Mouse (Mus musculus) lung, embryonic 16.5 days (tissue): ENCODE results near the gene Xntrpc. TPM values are rescaled to one million over a fixed set of nuclear protein-coding genes. Genes with fewer than 3 reads are reported as not detected.

Source experiments
- ATAC-seq: fragments of 200-750 bp; cut with Nextera tagmentation; 2 replicates; pipeline ENCODE4 v1.8.0; 2017; ENCODE audit warnings: low read depth, mild to moderate bottlenecking, moderate library complexity
- H3K27ac ChIP-seq: fragments of 300-500 bp; sonication (generic); 2 replicates; pipeline ENCODE4 v1.5.1; 2014; ENCODE audit warnings: mild to moderate bottlenecking, control low read depth, low read length
- H3K27me3 ChIP-seq: fragments of 300-500 bp; sonication (generic); 2 replicates; pipeline ENCODE4 v1.6.1; 2014; ENCODE audit warnings: low read depth, low read length, mixed read lengths; ENCODE audit not compliant: control insufficient read depth, insufficient read depth
- H3K36me3 ChIP-seq: fragments of 300-500 bp; sonication (generic); 2 replicates; pipeline ENCODE4 v1.6.1; 2014; ENCODE audit warnings: low read length; ENCODE audit not compliant: control insufficient read depth, insufficient read depth
- H3K4me1 ChIP-seq: fragments of 300-500 bp; sonication (generic); replicated peaks from 2 replicates; pipeline ENCODE4 v1.6.1; 2014; ENCODE audit warnings: low read length, mixed read lengths; ENCODE audit not compliant: control insufficient read depth, insufficient read depth
- H3K4me2 ChIP-seq: fragments of 300-500 bp; sonication (generic); 2 replicates; pipeline ENCODE4 v1.6.1; 2014; ENCODE audit warnings: low read depth, low read length, control low read depth
- H3K4me3 ChIP-seq: fragments of 300-500 bp; sonication (generic); 2 replicates; pipeline ENCODE4 v1.5.1; 2014; ENCODE audit warnings: mild to moderate bottlenecking, low read length, control low read depth
- H3K9ac ChIP-seq: fragments of 300-500 bp; sonication (generic); 2 replicates; pipeline ENCODE4 v1.6.1; 2014; ENCODE audit warnings: low read length, control low read depth
- H3K9me3 ChIP-seq: fragments of 300-500 bp; sonication (generic); 2 replicates; pipeline ENCODE4 v1.6.1; 2016; ENCODE audit warnings: low read length; ENCODE audit not compliant: control insufficient read depth
- WGBS: fragments of 180-500 bp; shearing (Covaris S2); extraction: QIAGEN DNeasy Blood & Tissue Kit; methylation state at CpG from one replicate; pipeline ENCODE4 v1.1.7; 2014; 5-methylcytosine and 5-hydroxymethylcytosine counted together
- polyA plus RNA-seq: library from polyadenylated mRNA; unstranded; fragments of >200 nt; fragmentation: Nextera tagmentation; extraction: Ambion mirVana; gene quantifications from 2 replicates; pipeline ENCODE4 v1.2.1, GENCODE M21; 2015

Gene Xntrpc
- polyA plus RNA-seq, 1 experiment from 2014 or later = 1.2 TPM

- 81% methylated on average over 7 of the region's 7 CpGs for WGBS
- no peak overlapping the region for H3K4me3 ChIP-seq
- no peaks in the 10 kb centered on the region for H3K4me1 ChIP-seq
- H3K4me2 ChIP-seq = no peak overlapping the region
- H3K9ac ChIP-seq = no peak overlapping the region
- H3K36me3 ChIP-seq = peaks cover 39% of the 10 kb centered on the region
- no peak overlapping the region for H3K27ac ChIP-seq
- no peaks in the 10 kb centered on the region for H3K9me3 ChIP-seq
- no peak for ATAC-seq
- H3K27me3 ChIP-seq = no peaks in the 10 kb centered on the region
Observed at GRCm38 (mm10) chr7:102076714-102077296, 11.3 kb downstream of the Xntrpc start.

- Histone ChIP-seq H3K4me3 (no peak overlapping the region), H3K4me2 (no peak overlapping the region), H3K9ac (no peak overlapping the region), H3K9me3 (no peaks in the 10 kb centered on the region), H3K4me1 (no peaks in the 10 kb centered on the region), H3K27ac (no peak overlapping the region), H3K36me3 (peaks cover 42% of the 10 kb centered on the region), H3K27me3 (no peaks in the 10 kb centered on the region)
- 73% methylated on average over 7 of the region's 7 CpGs for WGBS
- ATAC-seq = no peak
Observed at GRCm38 (mm10) chr7:102078517-102078916, 13.0 kb downstream of the Xntrpc start.

GRCm38 (mm10) chr7:102080311-102080710 is 14.8 kb downstream of the Xntrpc start:
- WGBS = 76% methylated on average over 8 of the region's 8 CpGs

GRCm38 (mm10) chr7:102081784-102082183 is 16.3 kb downstream of the Xntrpc start:
- Histone ChIP-seq H3K27ac (no peak overlapping the region), H3K4me1 (no peaks in the 10 kb centered on the region), H3K4me2 (no peak overlapping the region), H3K9me3 (no peaks in the 10 kb centered on the region), H3K27me3 (no peaks in the 10 kb centered on the region), H3K9ac (no peak overlapping the region), H3K36me3 (peaks cover 32% of the 10 kb centered on the region), H3K4me3 (no peak overlapping the region)
- ATAC-seq = no peak
- 93% methylated on average over 5 of the region's 5 CpGs for WGBS

More at GRCm38 (mm10) chr7:102080311-102080710, 14.8 kb downstream of the Xntrpc start:
- ATAC-seq = no peak
- H3K27ac ChIP-seq = no peak overlapping the region
- H3K4me2 ChIP-seq = no peak overlapping the region
- H3K9ac ChIP-seq = no peak overlapping the region
- H3K9me3 ChIP-seq = no peaks in the 10 kb centered on the region
- no peaks in the 10 kb centered on the region for H3K4me1 ChIP-seq
- no peak overlapping the region for H3K4me3 ChIP-seq
- H3K36me3 ChIP-seq = peaks cover 40% of the 10 kb centered on the region
- no peaks in the 10 kb centered on the region for H3K27me3 ChIP-seq

GRCm38 (mm10) chr7:102082816-102083215 is 17.3 kb downstream of the Xntrpc start, which contains the start of gene Trpc2:
TSS of gene Trpc2 (plus strand) at chr7:102083116.
- Histone ChIP-seq H3K4me2 (no peak within 1 kb of the TSS), H3K4me3 (no peak within 1 kb of the TSS), H3K27ac (no peak within 1 kb of the TSS), H3K9me3 (no peaks in the 10 kb centered on the region), H3K27me3 (no peaks in the 10 kb centered on the region), H3K9ac (no peak within 1 kb of the TSS), H3K4me1 (no peaks in the 10 kb centered on the region), H3K36me3 (peaks cover 27% of the 10 kb centered on the region)
- no peak for ATAC-seq
- WGBS = 87% methylated on average over 5 of the region's 5 CpGs

- no peak overlapping the region for H3K4me2 ChIP-seq
Observed at GRCm38 (mm10) chr7:102084041-102084696, 18.7 kb downstream of the Xntrpc start.

DNA sequence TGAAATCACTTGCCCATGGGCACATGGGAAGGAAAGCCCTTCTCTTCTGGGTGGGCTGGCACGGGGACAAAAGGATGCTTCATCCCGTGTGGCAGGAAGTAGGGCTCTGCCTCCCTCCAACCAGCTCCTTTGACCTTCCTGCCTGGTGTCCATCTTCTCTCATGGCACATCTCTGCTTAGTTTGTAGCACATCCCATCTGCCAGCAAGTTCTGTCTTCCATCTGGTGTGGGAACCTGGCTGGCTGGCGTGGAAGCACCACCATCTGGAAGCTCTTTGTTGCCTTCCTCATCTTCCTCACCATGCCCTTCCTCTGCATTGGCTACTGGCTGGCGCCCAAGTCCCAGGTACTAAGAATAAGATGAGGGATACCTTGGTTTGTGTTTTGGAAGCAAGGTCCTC is 21.8 kb downstream of the Xntrpc start:
- WGBS = 82% methylated on average over 4 of the region's 4 CpGs
- no peaks in the 10 kb centered on the region for H3K27me3 ChIP-seq
- peaks cover 9% of the 10 kb centered on the region for H3K36me3 ChIP-seq
- no peak for ATAC-seq
- no peaks in the 10 kb centered on the region for H3K4me1 ChIP-seq
- no peak overlapping the region for H3K9ac ChIP-seq
- no peak overlapping the region for H3K27ac ChIP-seq
- no peak overlapping the region for H3K4me2 ChIP-seq
- H3K4me3 ChIP-seq = no peak overlapping the region
- no peaks in the 10 kb centered on the region for H3K9me3 ChIP-seq

More at GRCm38 (mm10) chr7:102084041-102084696, 18.7 kb downstream of the Xntrpc start:
- 82% methylated on average over 26 of the region's 26 CpGs for WGBS
- ATAC-seq = no peak
- no peak overlapping the region for H3K27ac ChIP-seq
- no peaks in the 10 kb centered on the region for H3K27me3 ChIP-seq
- H3K36me3 ChIP-seq = peaks cover 20% of the 10 kb centered on the region
- H3K4me1 ChIP-seq = no peaks in the 10 kb centered on the region
- no peak overlapping the region for H3K4me3 ChIP-seq
- no peaks in the 10 kb centered on the region for H3K9me3 ChIP-seq
- H3K9ac ChIP-seq = no peak overlapping the region

- Histone ChIP-seq H3K9ac (peak overlapping the region; percentile 58), H3K27ac (no peak overlapping the region), H3K36me3 (no peaks in the 10 kb centered on the region), H3K4me2 (peak overlapping the region; percentile 57), H3K9me3 (no peaks in the 10 kb centered on the region), H3K4me1 (peaks cover 17% of the 10 kb centered on the region), H3K4me3 (peak overlapping the region; percentile 40), H3K27me3 (no peaks in the 10 kb centered on the region)
- ATAC-seq = peak; percentile 80
- WGBS = 4% methylated on average over 30 of the region's 30 CpGs
Observed at GRCm38 (mm10) chr7:102099760-102100661, 34.5 kb downstream of the Xntrpc start.

- peaks cover 17% of the 10 kb centered on the region for H3K4me1 ChIP-seq
- no peaks in the 10 kb centered on the region for H3K27me3 ChIP-seq
- no peaks in the 10 kb centered on the region for H3K36me3 ChIP-seq
- H3K9me3 ChIP-seq = no peaks in the 10 kb centered on the region
- no peak for ATAC-seq
- no peak overlapping the region for H3K4me2 ChIP-seq
- 60% methylated on average over 5 of the region's 5 CpGs for WGBS
- no peak overlapping the region for H3K9ac ChIP-seq
- no peak overlapping the region for H3K27ac ChIP-seq
- H3K4me3 ChIP-seq = no peak overlapping the region
Observed at GRCm38 (mm10) chr7:102100868-102101267, 35.4 kb downstream of the Xntrpc start.
